Mouse (Mus musculus): ENCODE results near the gene Tm7sf3.

The Tm7sf3 gene

GRCm38 (mm10) chr6:146653197-146653596, 10.6 kb upstream of the Tm7sf3 start:
- DNase-seq = no peak

GRCm38 (mm10) chr6:146651431-146651830, 8.8 kb upstream of the Tm7sf3 start:
- DNase-seq = no peak

GRCm38 (mm10) chr6:146650013-146650412, 7.4 kb upstream of the Tm7sf3 start:
- no peak for DNase-seq

GRCm38 (mm10) chr6:146643184-146643570, 553 bp upstream of the Tm7sf3 start:
- DNase-seq = no peak

GRCm38 (mm10) chr6:146641621-146642210, 908 bp downstream of the Tm7sf3 start:
- no peak for DNase-seq

GRCm38 (mm10) chr6:146640991-146641390, 1.6 kb downstream of the Tm7sf3 start:
- DNase-seq = no peak

- no peak for DNase-seq
Measured at GRCm38 (mm10) chr6:146640068-146640965, 2.3 kb downstream of the Tm7sf3 start.

GRCm38 (mm10) chr6:146636482-146636881, 6.1 kb downstream of the Tm7sf3 start:
- DNase-seq = no peak

GRCm38 (mm10) chr6:146634759-146635606, 7.6 kb downstream of the Tm7sf3 start:
- no peak for DNase-seq

GRCm38 (mm10) chr6:146634015-146634722, 8.5 kb downstream of the Tm7sf3 start:
- DNase-seq = peak; percentile 84 to 91

- peak in 1 of 2 experiments; percentile 45 for DNase-seq
Measured at GRCm38 (mm10) chr6:146633629-146634014, 9.0 kb downstream of the Tm7sf3 start.

GRCm38 (mm10) chr6:146633097-146633496, 9.5 kb downstream of the Tm7sf3 start:
- peak; percentile 26 to 33 for DNase-seq

GRCm38 (mm10) chr6:146632403-146632802, 10.2 kb downstream of the Tm7sf3 start:
- DNase-seq = no peak

- no peak for DNase-seq
Measured at GRCm38 (mm10) chr6:146631847-146632246, 10.8 kb downstream of the Tm7sf3 start.

- DNase-seq = no peak
Measured at GRCm38 (mm10) chr6:146630961-146631360, 11.7 kb downstream of the Tm7sf3 start.

- DNase-seq = no peak
Measured at GRCm38 (mm10) chr6:146629781-146630756, 12.6 kb downstream of the Tm7sf3 start.

- DNase-seq = no peak
Measured at GRCm38 (mm10) chr6:146628123-146628522, 14.5 kb downstream of the Tm7sf3 start.

- no peak for DNase-seq
Measured at GRCm38 (mm10) chr6:146616670-146617069, 26.0 kb downstream of the Tm7sf3 start.

GRCm38 (mm10) chr6:146615891-146616290, 26.7 kb downstream of the Tm7sf3 start:
- no peak for DNase-seq

- DNase-seq = no peak
Measured at GRCm38 (mm10) chr6:146614541-146614940, 28.1 kb downstream of the Tm7sf3 start.

- no peak for DNase-seq
Measured at GRCm38 (mm10) chr6:146613907-146614306, 28.7 kb downstream of the Tm7sf3 start.

All from cerebellum, postnatal 25 days (tissue).